Mouse (Mus musculus) intestine, embryonic 15.5 days (tissue): ENCODE data around the gene Tec. TPM values are rescaled to one million over a fixed set of nuclear protein-coding genes. Genes with fewer than 3 reads are reported as not detected.

ENCODE experiments used
- ATAC-seq: fragments of 200-750 bp; cut with Nextera tagmentation; 2 replicates; pipeline ENCODE4 v1.8.0; 2017; ENCODE audit warnings: moderate TSS enrichment, moderate library complexity
- H3K27ac ChIP-seq: fragments of 300-500 bp; sonication (generic); 2 replicates; pipeline ENCODE4 v1.5.1; 2015; ENCODE audit warnings: mild to moderate bottlenecking, inconsistent platforms
- H3K27me3 ChIP-seq: fragments of 300-500 bp; sonication (generic); replicated peaks from 2 replicates; pipeline ENCODE4 v1.6.1; 2015; ENCODE audit warnings: inconsistent platforms
- H3K36me3 ChIP-seq: fragments of 300-500 bp; sonication (generic); 2 replicates; pipeline ENCODE4 v1.6.1; 2015; ENCODE audit warnings: inconsistent platforms
- H3K4me1 ChIP-seq: fragments of 300-500 bp; sonication (generic); replicated peaks from 2 replicates; pipeline ENCODE4 v1.6.1; 2015; ENCODE audit warnings: inconsistent platforms
- H3K4me2 ChIP-seq: fragments of 300-500 bp; sonication (generic); replicated peaks from 2 replicates; pipeline ENCODE4 v1.6.1; 2015; ENCODE audit warnings: mild to moderate bottlenecking, inconsistent platforms
- H3K4me3 ChIP-seq: fragments of 300-500 bp; sonication (generic); replicated peaks from 2 replicates; pipeline ENCODE4 v1.5.1; 2015; ENCODE audit warnings: inconsistent platforms
- H3K9ac ChIP-seq: fragments of 300-500 bp; sonication (generic); 2 replicates; pipeline ENCODE4 v1.6.1; 2015; ENCODE audit warnings: inconsistent platforms
- H3K9me3 ChIP-seq: fragments of 300-500 bp; sonication (generic); 2 replicates; pipeline ENCODE4 v1.6.1; 2016; ENCODE audit warnings: inconsistent platforms
- WGBS: fragments of 180-500 bp; shearing (Covaris S2); methylation state at CpG from one replicate; pipeline ENCODE4 v1.1.7; 2015; 5-methylcytosine and 5-hydroxymethylcytosine counted together
- polyA plus RNA-seq: library from polyadenylated mRNA; unstranded; fragments of >200 nt; fragmentation: Nextera tagmentation; extraction: Ambion mirVana; gene quantifications from 2 replicates; pipeline ENCODE4 v1.2.1, GENCODE M21; 2015

Tec gene
- polyA plus RNA-seq, 1 experiment from 2014 or later, result 12.8 TPM

DNA sequence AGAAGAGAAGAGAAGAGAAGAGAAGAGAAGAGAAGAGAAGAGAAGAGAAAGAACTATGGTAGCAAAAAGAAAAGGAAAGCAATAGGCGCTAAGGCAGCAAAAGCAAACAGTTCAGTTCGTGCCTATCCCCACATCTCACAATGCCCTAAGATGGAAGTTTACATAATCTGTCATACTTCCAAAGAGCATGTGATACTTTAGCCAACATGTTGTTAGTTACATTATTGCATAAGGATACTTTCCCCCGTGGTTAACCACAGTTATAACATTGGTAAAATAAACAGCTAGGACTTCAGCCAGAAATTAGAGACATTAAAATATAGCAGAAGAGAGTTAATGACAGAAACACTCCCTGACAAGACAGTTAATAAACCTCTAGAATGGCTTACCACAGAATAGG, 15.4 kb upstream of the Tec start:
- H3K4me1 ChIP-seq, result no peaks in the 10 kb centered on the region
- H3K36me3 ChIP-seq, result no peaks in the 10 kb centered on the region
- no peaks in the 10 kb centered on the region for H3K9me3 ChIP-seq
- ATAC-seq, result no peak
- no peaks in the 10 kb centered on the region for H3K27me3 ChIP-seq
- H3K9ac ChIP-seq, result no peak overlapping the region
- H3K4me3 ChIP-seq, result no peak overlapping the region
- WGBS, result 63% methylated on average over 3 of the region's 3 CpGs
- H3K4me2 ChIP-seq, result no peak overlapping the region
- H3K27ac ChIP-seq, result no peak overlapping the region

DNA sequence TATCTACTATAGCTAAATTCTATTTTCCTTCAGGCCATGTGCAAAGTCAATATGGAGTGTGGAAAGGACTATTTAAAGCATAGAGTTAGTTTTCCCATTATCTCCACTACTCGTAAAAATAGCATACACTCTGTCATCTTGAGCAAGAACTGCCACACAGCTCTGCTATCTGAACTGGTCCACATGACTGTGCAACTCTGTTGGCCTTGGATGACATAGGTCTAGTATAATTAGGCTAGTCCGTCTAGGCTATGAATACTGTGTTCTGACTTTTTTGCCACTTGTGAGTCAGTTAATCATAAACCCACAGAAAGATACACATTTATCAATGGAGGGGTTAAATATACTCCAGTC, 14.1 kb upstream of the Tec start:
- Histone ChIP-seq H3K27ac (no peak overlapping the region), H3K4me1 (no peaks in the 10 kb centered on the region), H3K36me3 (no peaks in the 10 kb centered on the region), H3K27me3 (no peaks in the 10 kb centered on the region), H3K9ac (no peak overlapping the region), H3K9me3 (no peaks in the 10 kb centered on the region), H3K4me3 (no peak overlapping the region), H3K4me2 (no peak overlapping the region)
- peak; percentile 68 for ATAC-seq
- 41% methylated on average over 2 of the region's 2 CpGs for WGBS

DNA sequence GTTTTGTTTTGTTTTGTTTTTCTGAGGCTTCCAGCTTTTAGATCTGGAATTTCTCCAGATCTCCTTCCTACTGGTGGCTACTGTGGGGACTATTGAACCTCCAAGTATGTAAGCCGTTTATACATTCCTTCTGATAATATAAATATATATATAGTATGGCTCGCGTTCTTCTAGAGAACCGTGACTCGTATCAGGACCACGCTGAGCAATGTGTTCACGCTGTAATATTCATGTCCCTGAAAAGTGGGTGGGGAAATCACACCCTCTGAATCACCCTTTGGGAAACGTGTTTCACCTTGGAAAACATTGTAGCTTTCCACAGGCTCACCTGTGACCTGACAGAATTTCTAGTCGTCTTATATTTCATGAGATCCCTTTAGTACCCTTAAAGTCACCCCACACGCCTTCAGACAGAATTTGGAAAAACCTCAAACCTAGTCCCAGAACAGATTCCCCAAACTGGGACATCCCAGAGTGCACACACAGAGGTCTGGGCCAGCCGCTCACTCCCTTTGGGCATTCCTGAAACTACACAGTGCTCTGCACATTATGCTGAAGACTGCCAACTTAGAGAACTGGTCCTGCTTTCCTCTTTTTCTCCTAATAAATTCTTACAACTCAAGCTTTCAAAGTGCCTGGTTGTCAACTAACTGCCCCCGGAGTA, 13.6 kb upstream of the Tec start:
- Histone ChIP-seq H3K27me3 (no peaks in the 10 kb centered on the region), H3K9ac (no peak overlapping the region), H3K27ac (no peak overlapping the region), H3K4me1 (no peaks in the 10 kb centered on the region), H3K4me3 (no peak overlapping the region), H3K36me3 (no peaks in the 10 kb centered on the region), H3K9me3 (no peaks in the 10 kb centered on the region), H3K4me2 (no peak overlapping the region)
- WGBS, result 61% methylated on average over 12 of the region's 12 CpGs
- ATAC-seq, result peak; percentile 40; the same call in 1 of the 2 replicates

DNA sequence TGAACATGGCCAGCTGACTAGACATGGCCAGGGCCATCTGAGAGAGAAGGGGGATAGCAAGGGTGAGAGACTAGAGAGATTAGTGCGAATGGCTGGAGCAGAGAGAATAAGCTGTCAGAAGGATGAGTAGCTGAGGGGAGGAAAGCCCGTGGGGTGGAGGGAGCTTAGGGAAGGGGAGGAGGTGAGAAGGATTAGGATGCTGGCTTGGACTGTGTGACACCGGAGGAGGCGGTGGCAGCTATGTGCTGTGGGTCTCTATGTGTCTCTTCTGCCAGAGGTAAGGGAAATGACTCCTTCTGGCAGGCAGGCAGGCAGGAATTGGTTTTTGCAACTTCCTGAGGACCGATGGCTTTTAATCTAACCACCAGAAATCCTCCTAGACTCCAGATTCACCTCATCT, 11.5 kb upstream of the Tec start:
- Histone ChIP-seq H3K27ac (no peak overlapping the region), H3K4me1 (peaks cover 6% of the 10 kb centered on the region; the same call in 1 of the 2 replicates), H3K27me3 (no peaks in the 10 kb centered on the region), H3K4me2 (no peak overlapping the region), H3K9me3 (no peaks in the 10 kb centered on the region), H3K9ac (no peak overlapping the region), H3K36me3 (no peaks in the 10 kb centered on the region), H3K4me3 (no peak overlapping the region)
- ATAC-seq, result no peak
- WGBS, result 47% methylated on average over 5 of the region's 5 CpGs

DNA sequence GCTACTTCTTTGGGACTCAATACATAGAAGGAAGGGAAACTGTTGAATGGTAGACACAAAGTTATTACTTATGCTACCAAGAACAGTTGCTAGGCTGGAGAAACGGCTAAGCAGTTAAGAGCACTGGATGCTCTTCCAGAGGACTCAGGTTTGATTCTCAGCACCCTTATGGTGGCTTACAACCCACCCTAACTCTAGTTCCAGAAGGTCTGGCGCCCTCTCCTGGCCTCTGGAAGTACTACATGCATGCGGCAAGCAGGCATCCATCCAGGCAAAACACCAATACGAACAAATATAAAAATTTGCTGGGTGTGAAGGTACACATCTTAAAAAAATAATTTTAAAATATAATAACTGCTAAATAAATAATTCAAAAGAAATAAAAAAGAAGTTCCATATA, 2.8 kb upstream of the Tec start:
- Histone ChIP-seq H3K27me3 (no peaks in the 10 kb centered on the region), H3K27ac (no peak overlapping the region), H3K36me3 (no peaks in the 10 kb centered on the region), H3K4me2 (no peak overlapping the region), H3K4me1 (peaks cover 10% of the 10 kb centered on the region; the same call in 1 of the 2 replicates), H3K9ac (no peak overlapping the region), H3K9me3 (0 out of 2 replicates have a peak, but pooled peaks cover 3% of the 10 kb centered on the region), H3K4me3 (no peak overlapping the region)
- ATAC-seq, result no peak
- WGBS, result 78% methylated on average over 4 of the region's 4 CpGs

DNA sequence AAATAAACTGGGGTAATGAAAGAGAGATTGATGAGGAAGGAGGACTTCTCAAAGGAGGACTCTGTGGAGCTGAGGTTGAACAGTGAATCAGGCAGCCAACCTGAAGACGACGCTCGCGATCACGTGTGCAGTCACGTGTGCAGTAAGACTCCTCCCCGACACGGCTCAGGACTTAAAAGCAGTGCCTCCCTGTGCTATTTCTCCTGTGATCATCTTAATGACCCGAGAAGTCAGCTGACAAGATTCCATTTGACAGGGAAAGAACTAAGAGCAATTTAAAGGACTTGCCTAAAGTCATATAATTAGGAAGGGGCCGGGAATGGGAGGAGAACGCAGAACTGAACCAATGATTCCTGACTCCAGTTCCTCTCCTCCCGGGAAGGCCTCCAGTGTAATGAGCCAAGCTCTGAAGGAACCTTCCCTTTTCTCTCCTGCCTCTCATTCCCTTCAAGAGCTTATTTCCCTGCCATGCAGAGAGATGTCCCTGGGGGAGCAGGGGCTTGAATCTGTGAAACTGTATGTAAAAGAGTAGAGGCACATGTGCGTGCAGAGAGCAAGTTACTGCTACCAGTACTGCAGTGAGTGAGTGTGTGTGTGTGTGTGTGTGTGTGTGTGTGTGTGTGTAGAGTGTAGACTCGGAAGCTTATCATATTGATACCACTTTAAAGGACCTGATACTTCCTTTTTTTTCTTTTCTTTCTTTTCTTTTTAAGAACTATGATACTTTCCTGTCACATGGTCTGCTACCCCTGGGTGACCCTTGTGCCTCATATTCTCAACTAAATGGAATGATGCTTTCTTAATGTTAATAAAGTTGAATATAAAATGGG, 1.7 kb upstream of the Tec start:
- H3K27me3 ChIP-seq, result no peaks in the 10 kb centered on the region
- H3K9ac ChIP-seq, result no peak overlapping the region
- H3K4me3 ChIP-seq, result no peak overlapping the region
- no peaks in the 10 kb centered on the region for H3K36me3 ChIP-seq
- H3K27ac ChIP-seq, result no peak overlapping the region
- WGBS, result 71% methylated on average over 14 of the region's 14 CpGs
- no peak for ATAC-seq
- H3K9me3 ChIP-seq, result 0 out of 2 replicates have a peak, but pooled peaks cover 3% of the 10 kb centered on the region
- H3K4me2 ChIP-seq, result no peak overlapping the region
- H3K4me1 ChIP-seq, result 0 out of 2 replicates have a peak, but pooled peaks cover 8% of the 10 kb centered on the region

DNA sequence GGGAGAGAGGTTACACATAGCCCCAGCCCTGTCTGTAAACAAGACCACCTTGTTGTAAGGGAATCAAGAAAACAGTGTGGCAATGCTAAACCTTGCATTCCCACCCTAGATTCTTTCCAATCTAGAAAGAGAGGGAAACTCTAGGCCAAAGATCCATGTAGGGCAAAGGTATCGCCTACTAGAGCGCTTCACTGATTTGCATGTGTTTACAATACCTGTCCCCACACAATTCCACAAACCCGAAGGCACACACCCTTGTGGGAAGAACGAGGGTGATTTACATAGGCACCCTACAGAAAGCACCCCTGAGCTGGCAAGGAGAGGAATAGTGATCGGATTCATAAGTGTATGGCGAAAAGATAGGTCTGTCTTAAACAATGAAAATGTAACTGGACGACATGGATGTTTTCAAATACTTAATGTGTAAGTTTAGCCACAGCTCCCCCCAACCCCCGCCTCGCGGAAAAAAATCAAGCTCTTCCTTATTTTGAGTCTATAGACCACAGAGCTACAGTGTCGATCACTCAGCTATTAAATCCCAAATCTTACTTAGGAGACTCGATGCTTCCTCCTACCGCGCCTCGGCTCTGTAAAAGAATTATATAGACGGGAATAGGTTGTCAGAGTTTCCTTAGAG, 1.1 kb downstream of the Tec start:
- H3K4me1 ChIP-seq, result 0 out of 2 replicates have a peak, but pooled peaks cover 8% of the 10 kb centered on the region
- 0 out of 2 replicates have a peak, but pooled peaks cover 3% of the 10 kb centered on the region for H3K9me3 ChIP-seq
- peak overlapping the region; percentile 89; the same call in 1 of the 2 replicates for H3K27ac ChIP-seq
- no peaks in the 10 kb centered on the region for H3K27me3 ChIP-seq
- ATAC-seq, result no peak
- peak overlapping the region; percentile 61 for H3K4me3 ChIP-seq
- H3K4me2 ChIP-seq, result peak overlapping the region; percentile 94
- 0 out of 2 replicates have a peak overlapping the region, but pooled peaks have one; percentile 54 for H3K9ac ChIP-seq
- WGBS, result 23% methylated on average over 16 of the region's 16 CpGs
- no peaks in the 10 kb centered on the region for H3K36me3 ChIP-seq

DNA sequence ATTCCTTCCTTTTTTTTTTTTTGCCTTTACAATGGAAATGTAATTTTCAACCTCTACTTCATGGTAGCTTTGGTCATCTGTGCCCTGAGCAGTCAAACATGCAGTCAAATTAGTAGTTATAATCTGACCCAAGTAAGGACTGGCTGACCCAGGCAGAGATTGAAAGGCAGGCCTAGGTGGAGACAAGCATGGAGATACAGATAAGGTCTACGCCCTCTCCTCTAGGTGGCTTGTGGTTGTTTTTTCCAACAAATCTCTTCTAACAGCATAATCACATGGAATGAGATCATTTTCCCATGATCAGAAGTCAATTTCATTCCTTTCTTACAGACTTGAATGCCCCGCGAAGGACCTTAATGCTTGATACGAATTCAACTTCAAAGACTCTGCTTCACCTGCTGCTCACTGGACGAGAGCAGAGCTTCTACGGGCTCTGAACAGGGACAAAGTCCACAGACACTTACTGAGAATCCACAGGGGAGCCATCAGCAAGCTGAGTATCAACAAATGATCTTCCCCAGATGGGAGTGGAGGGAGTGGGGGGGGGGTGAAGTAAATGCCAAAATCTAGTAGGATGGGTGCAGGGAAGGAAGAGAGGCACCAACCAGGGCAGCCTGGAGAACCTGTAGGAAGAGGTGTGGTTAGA, 1.9 kb downstream of the Tec start:
- Histone ChIP-seq H3K4me1 (0 out of 2 replicates have a peak, but pooled peaks cover 8% of the 10 kb centered on the region), H3K4me2 (peak overlapping the region; percentile 94), H3K27ac (0 out of 2 replicates have a peak overlapping the region, but pooled peaks have one; percentile 2), H3K27me3 (no peaks in the 10 kb centered on the region), H3K9ac (no peak overlapping the region), H3K4me3 (no peak overlapping the region), H3K36me3 (no peaks in the 10 kb centered on the region), H3K9me3 (0 out of 2 replicates have a peak, but pooled peaks cover 3% of the 10 kb centered on the region)
- ATAC-seq, result peak; percentile 19; the same call in 1 of the 2 replicates
- WGBS, result 45% methylated on average over 6 of the region's 6 CpGs

DNA sequence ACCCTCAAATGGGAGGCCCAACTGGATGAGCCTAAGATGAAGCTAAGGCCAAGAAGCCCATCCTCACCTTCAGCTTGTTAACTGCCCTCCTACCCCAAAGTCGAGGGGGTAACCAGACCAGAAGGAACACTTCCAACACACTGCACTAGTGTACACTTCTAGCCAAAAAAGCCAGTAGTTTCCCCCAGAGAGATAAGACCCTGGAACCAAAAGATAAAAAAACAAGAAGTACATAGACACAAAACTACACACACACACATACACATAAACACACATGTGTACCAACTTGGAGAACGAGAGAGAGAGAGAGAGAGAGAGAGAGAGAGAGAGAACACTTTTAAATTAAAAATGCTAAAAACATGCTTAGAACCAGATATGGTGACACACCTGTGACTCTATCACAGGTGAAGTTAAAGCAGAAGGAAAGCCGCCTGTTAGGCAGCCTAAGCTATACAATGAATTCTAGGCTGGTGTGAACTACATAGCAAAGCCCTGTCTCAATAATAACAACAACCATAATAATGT, 3.6 kb downstream of the Tec start:
- H3K9me3 ChIP-seq, result no peaks in the 10 kb centered on the region
- ATAC-seq, result no peak
- no peak overlapping the region for H3K9ac ChIP-seq
- WGBS, result 81% methylated on average over 3 of the region's 3 CpGs
- H3K4me3 ChIP-seq, result no peak overlapping the region
- 0 out of 2 replicates have a peak, but pooled peaks cover 8% of the 10 kb centered on the region for H3K4me1 ChIP-seq
- H3K27me3 ChIP-seq, result no peaks in the 10 kb centered on the region
- H3K27ac ChIP-seq, result no peak overlapping the region
- no peak overlapping the region for H3K4me2 ChIP-seq
- H3K36me3 ChIP-seq, result no peaks in the 10 kb centered on the region

DNA sequence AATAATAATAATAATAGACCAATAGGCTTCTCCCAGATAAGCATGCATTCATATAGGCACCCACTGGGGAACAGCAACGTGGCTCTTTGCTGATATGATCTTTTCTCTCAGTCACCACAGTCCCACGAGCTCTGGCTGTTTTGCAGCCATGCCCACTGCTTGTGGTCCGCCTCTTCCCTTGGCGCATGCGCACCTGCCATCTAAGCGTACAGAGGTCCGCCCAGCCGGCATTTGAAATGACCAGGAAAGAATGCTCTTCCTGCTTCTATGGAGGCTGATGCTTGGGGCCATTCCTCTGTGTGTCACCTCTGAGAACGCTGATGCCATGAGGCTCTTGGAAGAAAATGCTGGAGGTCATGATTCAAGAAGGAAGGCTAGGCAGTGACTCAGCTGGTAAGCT, 5.1 kb downstream of the Tec start:
- Histone ChIP-seq H3K27ac (no peak overlapping the region), H3K4me3 (no peak overlapping the region), H3K9me3 (no peaks in the 10 kb centered on the region), H3K4me2 (no peak overlapping the region), H3K27me3 (no peaks in the 10 kb centered on the region), H3K9ac (no peak overlapping the region), H3K36me3 (no peaks in the 10 kb centered on the region), H3K4me1 (0 out of 2 replicates have a peak, but pooled peaks cover 6% of the 10 kb centered on the region)
- no peak for ATAC-seq
- WGBS, result 91% methylated on average over 9 of the region's 9 CpGs

DNA sequence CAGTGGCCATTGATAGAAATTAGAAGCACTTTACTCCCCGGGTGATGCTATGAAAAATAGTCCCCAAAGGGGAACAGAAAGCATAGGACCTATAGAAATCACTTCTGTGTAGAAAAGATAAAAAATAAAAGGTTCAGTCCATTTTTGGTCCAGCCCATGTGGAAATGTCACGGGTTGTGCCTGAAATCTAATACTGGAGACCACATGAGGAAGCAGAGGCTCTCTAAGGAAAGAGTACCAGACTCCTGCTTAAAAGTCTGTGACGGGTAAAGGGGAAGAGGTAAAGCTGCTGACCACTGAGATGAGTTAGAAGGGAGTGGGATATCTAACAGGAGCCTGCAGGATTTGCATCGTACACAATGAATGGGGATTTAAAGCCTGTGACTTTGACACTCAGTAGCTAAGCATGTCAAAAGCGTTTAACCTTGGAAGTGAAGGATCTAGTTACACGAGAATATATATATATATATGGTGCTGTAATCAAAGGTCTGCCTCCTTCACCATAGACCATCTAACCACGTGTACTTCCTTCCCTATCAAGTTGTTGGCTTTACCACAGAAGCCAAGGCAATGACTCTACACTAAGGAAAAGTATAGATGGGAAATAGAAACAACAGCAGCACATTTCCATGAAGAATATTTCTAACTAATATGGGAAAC, 6.4 kb downstream of the Tec start:
- H3K4me3 ChIP-seq, result no peak overlapping the region
- no peaks in the 10 kb centered on the region for H3K9me3 ChIP-seq
- H3K4me1 ChIP-seq, result peaks cover 2% of the 10 kb centered on the region; the same call in 1 of the 2 replicates
- 65% methylated on average over 7 of the region's 7 CpGs for WGBS
- no peak overlapping the region for H3K9ac ChIP-seq
- no peak overlapping the region for H3K4me2 ChIP-seq
- no peak for ATAC-seq
- no peaks in the 10 kb centered on the region for H3K27me3 ChIP-seq
- H3K36me3 ChIP-seq, result no peaks in the 10 kb centered on the region
- no peak overlapping the region for H3K27ac ChIP-seq
